Mouse (Mus musculus) forebrain, embryonic 11.5 days (tissue): Measurements from ENCODE around the gene Myog. TPM values are rescaled to one million over a fixed set of nuclear protein-coding genes. Genes with fewer than 3 reads are reported as not detected.

Experiments
- ATAC-seq: fragments of 200-750 bp; cut with Nextera tagmentation; replicated peaks from 2 replicates; pipeline ENCODE4 v1.8.0; 2017; ENCODE audit warnings: moderate TSS enrichment; ENCODE audit not compliant: low FRiP score
- DNase-seq: peaks from one replicate; pipeline ENCODE4 v3.0.0-alpha.2; 2017; ENCODE audit warnings: low spot score
- H3K27ac ChIP-seq: fragments of 300-500 bp; sonication (generic); 2 replicates; pipeline ENCODE4 v1.5.1; 2014; ENCODE audit warnings: low read depth, low read length
- H3K27me3 ChIP-seq: fragments of 300-500 bp; sonication (generic); 2 replicates; pipeline ENCODE4 v1.6.1; 2014; ENCODE audit warnings: mild to moderate bottlenecking, low read length, mixed read lengths; ENCODE audit not compliant: control insufficient read depth, insufficient read depth
- H3K36me3 ChIP-seq: fragments of 300-500 bp; sonication (generic); 2 replicates; pipeline ENCODE4 v1.6.1; 2014; ENCODE audit warnings: mild to moderate bottlenecking, low read length, moderate library complexity, mixed read lengths; ENCODE audit not compliant: control insufficient read depth, insufficient read depth
- H3K4me1 ChIP-seq: fragments of 300-500 bp; sonication (generic); replicated peaks from 2 replicates; pipeline ENCODE4 v1.6.1; 2014; ENCODE audit warnings: low read length, mixed read lengths; ENCODE audit not compliant: control insufficient read depth, insufficient read depth
- H3K4me2 ChIP-seq: fragments of 300-500 bp; sonication (generic); 2 replicates; pipeline ENCODE4 v1.6.1; 2014; ENCODE audit warnings: low read depth, mild to moderate bottlenecking, low read length, moderate library complexity, mixed read lengths; ENCODE audit not compliant: severe bottlenecking
- H3K4me3 ChIP-seq: fragments of 300-500 bp; sonication (generic); 2 replicates; pipeline ENCODE4 v1.5.1; 2014; ENCODE audit warnings: low read depth, low read length
- H3K9ac ChIP-seq: fragments of 300-500 bp; sonication (generic); 2 replicates; pipeline ENCODE4 v1.6.1; 2014; ENCODE audit warnings: low read length
- H3K9me3 ChIP-seq: fragments of 300-500 bp; sonication (generic); 2 replicates; pipeline ENCODE4 v1.6.1; 2016; ENCODE audit warnings: low read length, mixed read lengths; ENCODE audit not compliant: control insufficient read depth
- WGBS: fragments of 180-500 bp; shearing (Covaris S2); extraction: QIAGEN DNeasy Blood & Tissue Kit; methylation state at CpG from one replicate; pipeline ENCODE4 v1.1.7; 2014; 5-methylcytosine and 5-hydroxymethylcytosine counted together
- polyA plus RNA-seq: library from polyadenylated mRNA; unstranded; fragments of >200 nt; fragmentation: Nextera tagmentation; extraction: Ambion mirVana; gene quantifications from 2 replicates; pipeline ENCODE4 v1.2.1, GENCODE M21; 2014

The Myog gene
- polyA plus RNA-seq, 1 experiment from 2014 or later = not detected

GRCm38 (mm10) chr1:134291555-134291954 is 1.8 kb downstream of the Myog start:
- Histone ChIP-seq H3K4me3 (no peak overlapping the region), H3K9ac (no peak overlapping the region), H3K9me3 (no peaks in the 10 kb centered on the region), H3K36me3 (no peaks in the 10 kb centered on the region), H3K4me2 (no peak overlapping the region), H3K27ac (no peak overlapping the region), H3K27me3 (no peaks in the 10 kb centered on the region), H3K4me1 (no peaks in the 10 kb centered on the region)
- WGBS = 76% methylated on average over 8 of the region's 8 CpGs
- ATAC-seq (no peak), DNase-seq (no peak)

- Histone ChIP-seq H3K9ac (no peak overlapping the region), H3K4me1 (no peaks in the 10 kb centered on the region), H3K9me3 (no peaks in the 10 kb centered on the region), H3K4me3 (no peak overlapping the region), H3K27ac (no peak overlapping the region), H3K27me3 (no peaks in the 10 kb centered on the region), H3K36me3 (no peaks in the 10 kb centered on the region), H3K4me2 (no peak overlapping the region)
- DNase-seq (peak; percentile 58), ATAC-seq (no peak)
- 21% methylated on average over 5 of the region's 5 CpGs for WGBS
These were observed 2.3 kb downstream of the Myog start for GRCm38 (mm10) chr1:134292073-134292472.

- Histone ChIP-seq H3K4me3 (no peak overlapping the region), H3K9ac (no peak overlapping the region), H3K9me3 (no peaks in the 10 kb centered on the region), H3K27ac (no peak overlapping the region), H3K27me3 (peaks cover 1% of the 10 kb centered on the region; the same call in 1 of the 2 replicates), H3K36me3 (no peaks in the 10 kb centered on the region), H3K4me2 (no peak overlapping the region), H3K4me1 (no peaks in the 10 kb centered on the region)
- DNase-seq (no peak), ATAC-seq (no peak)
- WGBS = 54% methylated on average over 9 of the region's 9 CpGs
These were observed 2.8 kb downstream of the Myog start for GRCm38 (mm10) chr1:134292601-134293000.

- no peak overlapping the region for H3K4me2 ChIP-seq
- DNase-seq (no peak), ATAC-seq (no peak)
- H3K9ac ChIP-seq = no peak overlapping the region
- H3K36me3 ChIP-seq = no peaks in the 10 kb centered on the region
- H3K27me3 ChIP-seq = peaks cover 7% of the 10 kb centered on the region; the same call in 1 of the 2 replicates
- no peak overlapping the region for H3K27ac ChIP-seq
- H3K4me3 ChIP-seq = no peak overlapping the region
- H3K9me3 ChIP-seq = no peaks in the 10 kb centered on the region
- H3K4me1 ChIP-seq = peaks cover under 1% of the 10 kb centered on the region; the same call in 1 of the 2 replicates
- WGBS = 85% methylated on average over 7 of the region's 7 CpGs
These were observed 3.5 kb downstream of the Myog start for GRCm38 (mm10) chr1:134293276-134293675.

- Histone ChIP-seq H3K9me3 (no peaks in the 10 kb centered on the region), H3K27me3 (peaks cover 14% of the 10 kb centered on the region; the same call in 1 of the 2 replicates), H3K4me3 (no peak overlapping the region), H3K36me3 (no peaks in the 10 kb centered on the region), H3K4me1 (peaks cover 5% of the 10 kb centered on the region; the same call in 1 of the 2 replicates), H3K27ac (no peak overlapping the region), H3K4me2 (no peak overlapping the region), H3K9ac (no peak overlapping the region)
- 80% methylated on average over 3 of the region's 3 CpGs for WGBS
- DNase-seq (no peak), ATAC-seq (no peak)
These were observed 4.2 kb downstream of the Myog start for GRCm38 (mm10) chr1:134293738-134294604.

GRCm38 (mm10) chr1:134297265-134297664 is 7.5 kb downstream of the Myog start:
- H3K4me2 ChIP-seq = no peak overlapping the region
- no peak overlapping the region for H3K9ac ChIP-seq
- no peaks in the 10 kb centered on the region for H3K36me3 ChIP-seq
- ATAC-seq (no peak), DNase-seq (no peak)
- no peaks in the 10 kb centered on the region for H3K9me3 ChIP-seq
- H3K4me3 ChIP-seq = no peak overlapping the region
- peaks cover 5% of the 10 kb centered on the region; the same call in 1 of the 2 replicates for H3K4me1 ChIP-seq
- no peak overlapping the region for H3K27ac ChIP-seq
- peaks cover 24% of the 10 kb centered on the region; the same call in 1 of the 2 replicates for H3K27me3 ChIP-seq
- WGBS = 88% methylated on average over 8 of the region's 8 CpGs

- ATAC-seq = peak; percentile 58; the same call in 1 of the 2 replicates
- H3K9me3 ChIP-seq = no peaks in the 10 kb centered on the region
- peak overlapping the region; percentile 96 for H3K4me2 ChIP-seq
- H3K27ac ChIP-seq = no peak overlapping the region
- H3K27me3 ChIP-seq = peaks cover 24% of the 10 kb centered on the region; the same call in 1 of the 2 replicates
- H3K4me3 ChIP-seq = peak overlapping the region; percentile 60
- H3K4me1 ChIP-seq = peaks cover 10% of the 10 kb centered on the region
- H3K9ac ChIP-seq = peak overlapping the region; percentile 69
- DNase-seq = peak; percentile 77
- H3K36me3 ChIP-seq = no peaks in the 10 kb centered on the region
- 2% methylated on average over 59 of the region's 59 CpGs for WGBS
These were observed 9.0 kb downstream of the Myog start for GRCm38 (mm10) chr1:134298636-134299411.

GRCm38 (mm10) chr1:134302568-134303238 is 12.9 kb downstream of the Myog start:
- peak overlapping the region; percentile 12; the same call in 1 of the 2 replicates for H3K9ac ChIP-seq
- peaks cover 10% of the 10 kb centered on the region for H3K4me1 ChIP-seq
- no peaks in the 10 kb centered on the region for H3K9me3 ChIP-seq
- ATAC-seq (no peak), DNase-seq (no peak)
- no peak overlapping the region for H3K4me3 ChIP-seq
- peaks cover 22% of the 10 kb centered on the region; the same call in 1 of the 2 replicates for H3K27me3 ChIP-seq
- WGBS = 37% methylated on average over 8 of the region's 8 CpGs
- H3K36me3 ChIP-seq = no peaks in the 10 kb centered on the region
- peak overlapping the region; percentile 41; the same call in 1 of the 2 replicates for H3K27ac ChIP-seq
- H3K4me2 ChIP-seq = no peak overlapping the region
